Mouse (Mus musculus) adrenal gland, postnatal 25 days (tissue): Measurements from ENCODE around the gene Tunar. TPM values are rescaled to one million over a fixed set of nuclear protein-coding genes. Genes with fewer than 3 reads are reported as not detected.

ENCODE experiments used
- DNase-seq: peaks from one replicate; pipeline ENCODE4 v3.0.0; 2021; ENCODE audit warnings: mixed read lengths
- long read RNA-seq: library from polyadenylated mRNA; stranded (forward); transcript quantifications from one replicate; pipeline ENCODE4 v2.0.0, GENCODE M21; 2021
- total RNA-seq: library from RNA; stranded (reverse); gene quantifications from 2 replicates; pipeline ENCODE4 v1.2.3, GENCODE M21; 2021

Gene Tunar
- 0.49 and 0.81 TPM in 2 replicates for total RNA-seq
- long read RNA-seq = 0 reads

DNA sequence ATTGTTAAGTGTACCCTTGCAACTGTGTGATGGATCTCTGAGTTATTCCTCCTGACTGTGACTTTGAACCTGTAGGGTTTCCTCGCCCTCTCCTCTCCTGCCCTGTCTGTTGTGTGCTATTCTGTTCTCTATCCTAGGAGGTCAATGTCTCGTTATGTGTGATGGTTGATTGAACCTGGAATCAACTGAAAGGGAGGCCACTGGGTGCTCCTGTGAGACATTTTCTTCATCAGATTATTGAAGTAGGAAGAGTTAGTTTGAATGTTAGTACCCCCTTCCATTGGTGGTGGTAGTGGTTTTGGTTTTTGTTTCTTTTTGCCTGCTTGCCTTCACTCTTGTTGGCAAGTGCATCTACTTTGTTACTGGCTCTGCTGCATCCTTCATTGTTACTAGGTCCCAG lies at the start of gene Tunar:
TSS of gene Tunar (plus strand) at position 301 of the 400 bp plus-strand sequence.
- DNase-seq = no peak

DNA sequence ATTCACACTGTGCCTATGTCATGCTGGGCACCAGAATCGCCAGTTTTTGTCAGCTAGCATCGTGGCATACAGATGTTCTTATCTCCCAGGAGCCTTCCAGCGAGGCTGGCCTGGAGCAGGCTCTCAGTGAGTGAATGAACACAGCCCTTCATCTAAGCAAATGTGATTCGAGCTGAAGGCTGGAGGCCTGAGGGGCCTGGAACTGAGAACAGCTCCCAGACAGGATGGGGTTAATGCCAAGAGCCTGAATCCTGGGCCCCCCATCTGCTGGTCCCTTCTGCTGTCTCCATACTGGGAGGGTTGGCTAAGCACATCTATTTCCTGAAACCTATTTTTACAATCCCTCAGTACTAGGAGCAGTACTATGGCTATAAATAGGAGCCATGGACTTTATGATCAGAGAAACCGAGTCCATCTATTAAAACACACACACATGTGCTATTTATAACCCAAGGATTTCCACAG lies 21.1 kb upstream of the Tunar start:
- no peak for DNase-seq

DNA sequence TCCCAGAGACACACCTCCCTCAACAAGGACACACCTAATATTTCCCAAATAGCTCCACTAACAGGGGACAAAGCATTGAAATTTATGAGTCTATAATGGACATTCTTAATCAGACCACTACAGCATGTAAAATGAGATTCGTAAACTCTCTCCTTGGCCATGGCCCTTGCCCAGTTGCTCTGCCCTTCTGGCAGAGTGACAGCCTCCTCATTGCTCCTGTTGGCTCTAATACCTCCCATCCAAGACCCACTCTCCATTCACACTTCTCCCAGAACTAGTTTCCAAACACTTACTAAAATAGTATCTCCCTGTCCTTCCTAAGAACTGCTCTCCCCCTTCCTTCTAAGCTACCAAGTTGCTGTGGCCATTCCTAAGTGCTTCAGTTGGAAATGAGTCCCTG lies 19.3 kb upstream of the Tunar start:
- DNase-seq = no peak

DNA sequence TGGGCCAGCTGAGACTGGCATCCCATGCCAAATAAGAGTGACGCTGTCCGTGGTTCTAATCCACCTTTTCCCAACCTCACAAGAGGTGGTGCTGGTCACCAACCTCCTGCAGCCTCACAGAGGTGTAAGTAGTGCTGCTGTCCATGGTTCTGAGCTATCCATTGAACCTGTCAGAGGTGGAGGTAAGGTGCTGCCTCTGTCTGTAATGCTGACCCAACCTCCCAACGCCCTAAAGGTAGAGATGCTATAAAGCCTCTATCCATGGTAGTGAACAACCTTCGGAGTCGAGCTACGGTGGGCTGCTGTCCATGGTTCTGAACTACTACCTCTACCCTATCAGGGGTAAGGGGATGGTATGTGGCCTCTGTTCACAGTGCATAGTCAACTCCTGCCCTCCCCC lies 11.5 kb upstream of the Tunar start:
- no peak for DNase-seq

DNA sequence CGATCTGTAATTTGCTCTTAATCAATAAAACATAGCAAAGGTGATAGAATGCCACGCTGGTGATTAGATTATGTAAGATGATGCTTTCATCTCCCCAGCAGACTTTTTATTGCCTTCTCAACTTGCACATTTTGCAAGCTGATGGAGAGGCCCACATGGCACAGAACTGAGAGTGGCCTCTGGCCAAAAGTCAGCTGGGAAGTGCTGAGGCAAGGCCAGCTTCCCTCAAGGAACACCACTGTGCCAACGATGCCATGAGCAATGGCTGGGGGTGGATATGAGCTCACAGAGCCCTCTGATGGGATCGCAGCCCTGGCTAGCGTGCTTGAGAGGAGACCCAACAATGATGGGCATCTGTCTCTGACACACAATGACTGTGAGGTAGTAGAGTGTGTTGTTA lies 6.6 kb upstream of the Tunar start:
- no peak for DNase-seq

DNA sequence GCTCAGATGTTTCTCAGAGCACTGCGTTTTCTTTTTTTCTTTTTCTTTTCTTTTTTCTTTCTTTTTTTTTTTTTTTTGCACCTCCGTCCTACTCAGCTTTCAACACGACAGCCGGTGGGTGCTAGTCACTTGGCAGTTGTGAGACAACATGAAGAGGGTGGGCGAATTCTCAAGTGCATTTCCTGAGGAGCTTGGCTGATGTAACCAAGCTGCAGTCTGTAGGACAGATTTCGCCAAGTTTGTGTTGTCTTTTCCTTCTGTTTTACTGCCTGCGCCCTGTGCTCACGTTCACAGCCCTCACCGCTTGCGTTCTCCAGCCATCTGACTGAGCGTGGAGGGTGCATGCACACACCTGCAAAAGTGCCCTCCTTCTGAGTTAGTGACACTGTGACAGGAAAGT lies 5.3 kb upstream of the Tunar start:
- DNase-seq = no peak

DNA sequence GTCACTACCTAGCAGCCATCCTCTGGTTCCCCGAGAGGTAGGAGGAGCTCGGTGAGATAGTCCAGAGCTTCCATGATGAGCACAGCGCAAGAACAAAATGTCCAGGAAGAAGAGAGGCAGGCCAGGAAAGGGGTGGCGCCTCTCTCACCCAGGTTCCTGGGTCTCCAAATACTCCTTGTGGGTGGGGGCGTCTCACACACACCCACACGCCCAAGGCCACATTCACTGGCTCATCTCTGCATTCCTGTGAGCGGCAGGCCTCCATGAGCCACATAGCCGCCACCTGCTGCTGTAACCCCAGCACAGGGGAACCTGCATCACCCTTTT lies 2.4 kb downstream of the Tunar start:
- no peak for DNase-seq

DNA sequence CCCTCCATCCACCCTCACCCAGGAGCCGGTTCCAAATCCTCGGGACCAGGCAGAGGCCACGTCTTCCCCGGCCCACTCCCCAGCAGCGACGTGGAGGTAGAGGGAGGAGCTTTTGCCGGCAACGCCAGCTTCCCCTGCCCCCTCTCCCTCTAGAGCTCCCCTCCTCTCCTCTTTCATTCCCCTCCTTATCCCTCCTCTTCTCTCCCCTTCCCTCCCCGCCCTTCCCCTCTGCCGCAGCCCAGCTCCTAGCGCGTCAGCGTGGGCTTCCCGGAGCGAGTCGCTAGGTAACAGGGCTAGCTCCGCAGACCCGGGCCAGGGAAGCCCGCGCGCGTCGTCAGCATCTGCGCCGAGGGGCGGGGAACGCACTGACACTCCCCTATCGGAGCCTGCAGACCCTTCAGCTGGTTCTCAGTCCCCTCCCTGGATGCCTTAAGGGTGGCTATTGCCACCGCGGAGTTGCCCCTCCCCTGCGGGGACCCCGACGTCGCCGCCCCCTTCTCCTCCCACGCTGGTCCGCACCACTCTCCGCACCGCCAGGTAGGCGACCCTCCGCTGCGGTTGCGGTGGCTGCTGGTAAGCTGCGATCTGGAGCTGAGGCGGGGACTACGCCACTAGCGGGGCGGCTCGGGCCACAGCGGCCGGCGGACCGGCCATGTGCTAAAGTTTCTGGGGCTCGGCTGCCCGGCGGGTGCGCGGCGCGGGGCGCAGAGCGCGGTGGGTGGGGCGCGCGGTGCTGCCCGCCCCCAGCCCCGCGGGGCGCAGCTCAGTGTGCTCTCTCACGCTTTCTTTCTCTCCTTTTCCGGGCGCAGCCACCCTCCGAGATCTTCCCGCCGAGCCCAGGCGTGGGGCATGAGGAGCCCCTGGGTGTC lies 3.0 kb downstream of the Tunar start:
- peak; percentile 10 for DNase-seq

DNA sequence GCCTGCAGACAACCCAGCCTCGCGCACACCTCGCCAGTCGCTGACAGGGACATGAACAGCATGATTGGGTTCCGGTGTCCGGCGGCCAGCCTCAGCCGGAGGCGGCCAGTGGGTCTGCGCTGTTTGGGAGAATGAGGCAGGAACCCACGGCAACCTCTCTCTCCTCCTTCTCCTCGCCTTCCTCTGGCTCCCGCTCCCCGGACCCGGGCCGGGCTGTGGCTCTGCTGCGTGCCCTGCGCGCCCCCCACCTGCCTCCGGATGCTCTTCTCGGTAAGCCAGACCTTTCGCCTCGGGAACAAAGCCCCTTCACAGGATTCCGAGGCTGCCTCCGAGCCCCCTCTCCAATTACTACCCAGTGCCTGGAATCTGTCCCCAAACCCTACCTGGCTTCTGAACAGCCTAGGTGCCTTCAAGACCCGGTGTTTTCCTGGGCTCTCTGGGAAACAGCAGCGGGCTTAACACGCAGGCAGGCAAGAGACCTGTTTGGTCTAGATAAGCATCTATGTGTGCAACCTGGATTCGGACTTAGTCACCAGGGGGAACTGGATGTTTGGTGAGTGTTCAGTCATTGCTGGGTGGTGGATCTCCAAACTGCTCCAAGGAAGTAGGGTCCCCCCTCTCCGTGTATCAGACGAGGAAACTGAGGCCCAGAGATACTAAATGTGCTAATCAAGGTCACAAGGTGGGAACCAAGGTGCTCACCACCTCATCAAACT lies 3.8 kb downstream of the Tunar start:
- DNase-seq = no peak

DNA sequence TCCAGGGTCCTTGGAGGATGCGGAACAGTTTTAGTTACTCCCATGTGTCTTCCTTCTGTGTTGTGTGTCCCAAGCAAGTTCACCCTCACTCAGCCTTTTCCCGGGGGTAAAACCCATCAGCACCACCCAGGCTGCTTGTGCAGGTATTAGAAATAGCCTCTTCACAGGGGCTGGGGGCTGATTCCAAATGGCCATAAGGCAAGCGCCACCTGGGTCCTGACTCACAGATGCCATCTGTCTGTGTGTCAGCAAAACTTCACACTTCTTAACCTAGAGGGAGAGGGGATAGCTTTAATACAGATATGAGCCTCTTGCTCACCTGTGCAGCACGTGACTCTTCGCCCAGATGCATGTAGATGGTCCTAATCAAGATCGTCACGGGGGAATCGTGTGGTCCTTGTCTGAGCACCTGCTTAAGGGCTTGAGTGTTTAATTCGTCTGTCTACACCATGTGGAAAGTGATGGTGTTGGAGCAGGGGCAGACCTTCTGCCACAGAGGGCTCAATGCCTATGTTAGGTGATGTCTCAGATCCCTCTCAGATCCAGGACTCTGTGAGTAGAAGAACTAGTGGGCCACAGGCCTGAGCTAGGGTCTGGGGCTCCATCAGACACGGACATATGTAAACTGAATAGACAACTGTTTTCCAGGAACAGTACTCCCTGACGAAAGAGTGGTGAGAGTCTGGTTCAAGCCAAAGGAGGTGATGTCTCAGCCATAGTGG lies 4.7 kb downstream of the Tunar start:
- DNase-seq = no peak

DNA sequence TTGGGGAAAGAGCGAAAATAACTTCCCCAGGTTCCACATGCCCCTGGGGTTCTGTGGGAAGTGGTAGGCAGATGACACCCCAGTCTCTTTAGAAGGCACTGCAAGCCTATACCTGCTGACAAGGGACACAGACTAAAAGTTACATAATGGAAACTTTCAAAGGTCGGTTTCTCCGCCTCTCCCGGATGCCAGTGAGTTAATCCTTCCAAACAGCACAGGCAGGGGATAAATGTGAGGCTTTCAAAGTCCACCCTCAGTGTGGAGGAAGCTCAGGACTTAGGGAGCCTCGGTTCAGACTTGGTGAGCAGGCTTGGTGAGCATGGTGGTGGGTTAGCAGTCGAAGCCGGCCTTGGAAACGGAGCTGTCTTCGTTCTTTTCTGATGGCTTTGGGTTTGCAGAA lies 7.9 kb downstream of the Tunar start:
- no peak for DNase-seq

DNA sequence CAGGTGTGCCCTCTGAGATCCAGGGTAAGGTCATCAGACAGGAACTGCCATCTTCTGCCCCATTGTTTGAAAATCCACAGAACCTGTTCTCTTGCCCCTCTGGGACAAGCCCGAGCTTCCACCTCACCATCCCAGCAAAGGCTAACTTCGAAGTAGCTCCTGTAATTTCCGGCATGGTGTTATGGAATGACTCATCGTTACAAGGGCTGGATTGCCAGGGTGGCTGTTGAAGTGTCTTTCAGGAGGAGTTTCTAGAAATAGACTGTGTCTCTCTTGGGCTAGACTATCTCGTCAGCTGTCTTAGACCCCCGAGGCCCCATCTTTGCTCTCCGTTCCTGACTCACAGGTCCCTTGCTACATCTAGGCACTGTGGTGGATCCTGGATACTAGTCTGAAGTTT lies 10.8 kb downstream of the Tunar start:
- DNase-seq = no peak

DNA sequence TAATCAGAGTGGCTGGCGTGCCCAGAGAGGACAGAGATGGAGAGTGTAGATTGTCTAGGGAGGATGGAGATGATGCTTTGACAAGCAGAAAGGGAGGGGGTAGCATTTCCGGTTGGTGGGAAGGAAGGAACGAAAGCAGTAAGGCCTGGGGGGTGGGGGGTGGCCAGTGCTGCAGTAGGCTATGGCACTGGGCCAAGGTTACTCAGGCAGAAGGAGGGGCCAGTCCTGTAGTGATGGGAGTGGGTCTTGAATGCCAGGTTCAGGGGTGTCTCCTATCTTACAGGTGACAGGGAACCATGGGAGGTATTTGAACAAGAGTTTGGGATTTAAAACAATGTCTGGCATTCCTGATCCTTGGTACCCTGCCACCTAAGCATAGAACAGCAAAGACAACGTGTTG lies 13.2 kb downstream of the Tunar start:
- no peak for DNase-seq

DNA sequence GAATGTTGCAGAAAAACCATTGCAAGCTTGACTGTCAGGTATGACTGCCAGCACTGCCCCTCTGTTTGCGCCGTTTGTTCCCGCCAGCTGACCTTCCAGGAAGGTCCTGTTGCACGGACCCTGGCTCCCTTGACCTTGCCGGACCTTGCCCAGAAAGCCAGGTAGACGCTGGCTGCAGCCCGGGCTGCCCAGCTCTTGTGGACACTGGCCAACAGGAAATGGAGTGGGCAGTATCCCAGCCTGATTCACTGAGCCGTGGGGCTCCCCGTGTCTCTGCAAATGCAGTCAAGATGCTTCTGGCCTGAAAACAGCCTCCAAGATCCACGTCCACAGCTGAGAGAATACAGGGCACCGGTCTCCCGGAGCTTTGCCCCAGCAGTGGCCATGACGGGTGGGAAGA lies 13.6 kb downstream of the Tunar start:
- peak; percentile 4 for DNase-seq

DNA sequence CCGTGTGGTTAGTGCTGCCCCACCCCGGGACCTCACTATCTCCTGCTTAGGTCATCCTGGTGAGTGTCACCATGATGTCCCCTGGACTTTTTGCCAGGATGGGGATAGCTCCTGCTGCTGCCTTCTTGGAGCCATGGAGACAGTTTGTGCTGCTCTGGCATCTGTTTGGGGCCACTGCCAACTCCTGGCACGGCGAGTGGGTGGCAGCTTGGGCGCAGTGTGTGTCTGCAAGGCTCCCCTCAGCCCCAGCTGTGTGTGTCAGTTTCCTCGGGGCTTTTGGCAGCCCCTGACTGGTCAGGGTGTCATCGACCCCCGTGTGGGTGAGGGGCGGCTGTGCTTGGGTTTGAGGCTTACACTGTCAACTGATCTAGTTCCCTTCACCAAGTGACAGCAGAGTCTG lies 20.6 kb downstream of the Tunar start:
- DNase-seq = no peak

DNA sequence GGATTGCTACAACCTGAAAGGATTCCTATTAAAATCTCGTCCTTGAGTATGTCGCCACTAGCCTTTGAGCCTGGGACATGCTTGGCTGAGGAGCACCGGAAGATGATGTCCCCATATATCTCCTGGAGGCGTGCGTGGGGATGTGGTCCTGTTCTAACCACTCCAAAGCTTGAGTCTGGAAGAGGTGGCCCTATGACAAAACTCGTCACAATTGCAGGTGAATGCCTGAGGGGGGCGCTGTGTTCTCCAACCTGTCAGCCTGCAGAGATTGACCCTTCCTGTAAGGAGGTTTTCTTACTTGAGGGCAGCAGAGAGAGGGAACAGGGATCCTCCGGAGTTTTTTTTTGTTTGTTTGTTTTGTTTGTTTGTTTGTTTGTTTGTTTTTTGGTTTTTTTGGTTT lies 21.1 kb downstream of the Tunar start:
- DNase-seq = no peak

DNA sequence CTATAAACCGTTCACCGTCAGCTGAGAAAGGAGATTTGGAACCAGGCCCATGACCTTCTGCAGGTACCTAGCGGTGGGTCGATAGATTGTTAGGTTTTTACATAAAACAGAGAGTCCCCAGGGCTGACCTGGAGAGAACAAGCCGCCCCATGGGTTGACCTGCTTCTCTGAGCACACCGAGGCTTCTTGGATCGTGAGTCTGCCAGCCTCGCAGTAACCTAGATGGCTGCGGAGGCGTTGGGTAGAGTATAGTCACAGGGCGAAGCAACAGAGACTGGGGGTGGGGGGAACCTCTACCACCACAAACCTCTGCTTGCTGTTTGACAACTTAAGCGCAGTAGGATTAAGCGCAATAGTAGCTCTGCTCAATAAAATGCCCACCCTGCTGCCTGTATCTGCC lies 23.1 kb downstream of the Tunar start:
- DNase-seq = no peak

DNA sequence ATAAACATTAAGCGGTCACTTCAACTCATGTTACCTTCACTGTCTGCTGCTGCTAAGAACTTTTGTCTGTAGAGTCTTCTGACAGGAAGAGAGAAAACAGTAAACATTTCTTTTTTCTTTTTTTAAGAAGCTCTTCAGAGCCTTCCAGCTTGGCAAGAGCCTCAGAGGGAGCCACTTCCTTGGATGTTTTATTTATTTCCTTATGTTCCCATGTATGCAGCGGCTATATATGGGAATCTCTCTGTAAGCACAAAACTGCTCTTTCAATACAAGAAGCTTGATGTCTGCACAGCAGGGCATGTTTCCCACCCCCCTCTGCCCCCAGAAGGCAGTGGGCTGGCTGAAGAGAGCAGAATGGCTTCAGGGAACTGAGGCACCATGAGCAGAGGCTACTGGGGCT lies 30.0 kb downstream of the Tunar start:
- no peak for DNase-seq

DNA sequence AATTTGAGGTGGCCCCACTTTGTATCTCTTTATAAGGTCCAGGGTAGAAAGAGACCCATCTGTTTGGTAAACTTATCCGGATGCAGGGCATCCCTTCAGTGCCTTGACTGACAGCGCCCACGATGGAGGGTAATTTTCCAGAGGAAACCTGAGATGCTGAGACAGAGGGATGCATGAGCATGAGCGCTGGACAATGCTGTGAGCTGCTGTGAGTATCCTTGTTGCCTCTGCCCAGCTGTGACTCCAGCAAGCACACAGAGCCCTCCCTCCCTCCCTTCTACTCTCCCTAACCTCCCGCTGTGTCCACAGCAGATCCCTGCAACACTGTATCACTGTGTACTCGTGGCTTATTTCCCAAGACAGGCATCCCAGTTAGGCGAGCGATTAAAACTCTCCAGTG lies 40.9 kb downstream of the Tunar start:
- no peak for DNase-seq

DNA sequence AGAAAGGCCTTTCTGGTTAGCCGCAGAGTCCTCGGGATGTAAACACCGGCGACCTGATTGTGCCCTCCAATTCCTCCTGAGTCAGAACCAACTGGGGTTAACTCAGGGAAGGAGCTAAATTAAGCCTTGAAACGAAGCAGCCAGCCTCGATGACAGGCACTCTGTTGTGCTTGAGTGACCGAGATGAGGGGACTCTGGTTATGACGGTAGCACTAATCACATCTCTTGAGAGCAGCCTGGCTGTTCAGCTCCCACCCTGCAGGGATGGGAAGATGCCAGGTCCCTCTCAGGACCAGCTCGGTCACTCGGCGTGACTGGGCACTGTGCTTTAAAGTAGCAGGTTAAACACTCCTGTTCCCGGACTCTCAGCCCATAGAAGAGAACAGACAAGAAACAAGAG lies 43.3 kb downstream of the Tunar start:
- no peak for DNase-seq

DNA sequence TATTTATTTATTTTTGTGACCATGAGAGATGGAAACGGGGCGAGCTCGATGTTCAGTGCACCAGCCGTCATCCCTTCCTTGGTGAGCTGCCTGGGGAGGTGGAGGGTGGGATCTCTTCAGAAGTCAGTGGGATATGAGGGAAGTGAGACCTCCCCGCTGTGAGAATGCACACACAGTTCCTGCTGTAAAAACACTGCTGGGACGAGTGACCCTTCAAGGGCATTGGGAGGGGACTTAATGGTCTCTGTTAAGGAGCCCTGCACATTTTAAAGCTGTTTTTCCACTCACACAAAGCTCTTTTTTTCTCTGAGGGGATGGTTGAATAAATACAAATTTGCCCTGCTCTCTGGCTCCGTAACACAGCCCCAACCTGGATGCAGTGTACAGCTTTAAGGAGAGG lies 49.1 kb downstream of the Tunar start:
- no peak for DNase-seq

DNA sequence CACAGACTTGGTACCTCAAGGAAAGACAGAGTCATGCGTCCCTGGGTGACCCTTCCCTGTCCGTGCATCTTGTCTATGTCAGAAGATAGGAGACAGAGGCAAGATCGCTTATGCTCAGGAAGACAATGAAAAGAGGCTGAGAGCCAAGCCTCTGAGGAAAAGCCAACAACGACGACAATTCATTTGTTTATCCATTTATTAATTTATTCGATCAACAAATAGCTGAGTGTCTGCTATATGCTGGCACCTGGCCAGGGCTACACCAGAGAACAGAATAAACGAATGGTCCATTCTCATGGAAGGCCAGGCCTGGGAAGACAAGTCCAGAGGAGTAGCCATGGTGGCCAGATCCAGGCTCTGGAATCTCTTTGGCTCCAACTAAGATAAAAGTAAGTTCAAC lies 61.0 kb downstream of the Tunar start:
- DNase-seq = no peak

DNA sequence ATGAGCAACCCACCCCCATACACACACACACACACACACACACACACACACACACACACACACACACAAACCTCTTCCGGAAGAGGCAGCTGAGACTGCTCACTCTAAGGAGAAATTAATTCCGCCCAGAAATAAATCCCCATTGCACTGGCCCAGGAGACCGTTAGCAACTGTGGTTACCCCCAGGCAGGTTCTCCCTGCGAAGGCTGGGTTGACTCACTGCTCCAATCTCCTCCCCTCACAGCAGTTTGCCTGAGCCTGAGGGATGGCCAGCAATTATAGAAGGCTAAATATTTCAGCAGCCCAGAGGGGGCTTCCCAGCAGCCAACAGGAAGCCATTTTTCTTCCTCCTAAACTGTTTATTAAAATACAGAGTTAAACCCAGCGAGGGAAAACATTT lies 64.5 kb downstream of the Tunar start:
- DNase-seq = no peak
